Mouse (Mus musculus) small intestine, adult 2 months (tissue): ENCODE measurements at regions not wholly inside any gene's neighbourhood (a gene's known extent, or its start where the extent isn't known, plus 50 kb on each side); places are given as distances from the start of the nearest gene placed in this dataset.

ENCODE experiments used
- H3K27ac ChIP-seq: fragments of 200-500 bp; 2 replicates; pipeline ENCODE4 v1.5.1; 2012; ENCODE audit warnings: low read depth, low read length, control low read depth, inconsistent platforms; ENCODE audit not compliant: insufficient read depth
- H3K27me3 ChIP-seq: fragments of 200-500 bp; 2 replicates; pipeline ENCODE4 v1.6.1; 2012; ENCODE audit warnings: mild to moderate bottlenecking, moderate library complexity, low read length, inconsistent platforms; ENCODE audit not compliant: control insufficient read depth, insufficient read depth
- H3K36me3 ChIP-seq: fragments of 200-500 bp; 2 replicates; pipeline ENCODE4 v1.6.1; 2012; ENCODE audit warnings: mild to moderate bottlenecking, low read length, control low read depth, inconsistent platforms; ENCODE audit not compliant: control insufficient read depth, insufficient read depth
- H3K4me1 ChIP-seq: fragments of 200-500 bp; 2 replicates; pipeline ENCODE4 v1.6.1; 2012; ENCODE audit warnings: low read length, inconsistent platforms, mixed read lengths; ENCODE audit not compliant: control insufficient read depth, insufficient read depth, insufficient read length
- H3K4me3 ChIP-seq: fragments of 200-500 bp; 2 replicates; pipeline ENCODE4 v1.5.1; 2012; ENCODE audit warnings: low read depth, mild to moderate bottlenecking, control low read depth, inconsistent platforms, low read length, moderate library complexity
- CTCF ChIP-seq: fragments of 200-500 bp; IDR thresholded peaks from 2 replicates; pipeline ENCODE4 v1.5.1; 2012; ENCODE audit warnings: low read depth, mild to moderate bottlenecking, control low read depth, inconsistent platforms, low read length, moderate library complexity, mixed read lengths; ENCODE audit not compliant: insufficient replicate concordance, insufficient read length; ENCODE audit errors: extremely low read depth
- POLR2A ChIP-seq: fragments of 200-500 bp; IDR thresholded peaks from 2 replicates; pipeline ENCODE4 v1.6.1; 2012; ENCODE audit warnings: low read depth, mild to moderate bottlenecking, control low read depth, inconsistent platforms, low read length, moderate library complexity
- WGBS: fragments of 180-500 bp; shearing (Covaris S2); methylation state at CpG from one replicate; pipeline ENCODE4 v1.1.7; 2018; 5-methylcytosine and 5-hydroxymethylcytosine counted together

- TF ChIP-seq CTCF, result no peak
- TF ChIP-seq POLR2A, result no peak
- Histone ChIP-seq H3K27ac (no peak overlapping the region), H3K27me3 (no peaks in the 10 kb centered on the region), H3K4me3 (no peak overlapping the region), H3K4me1 (no peaks in the 10 kb centered on the region), H3K36me3 (no peaks in the 10 kb centered on the region)
- WGBS, result 62% methylated on average over 6 of the region's 6 CpGs
Observed at GRCm38 (mm10) chr9:112014796-112015195, 220.9 kb downstream of the Arpp21 start.

- H3K36me3 ChIP-seq, result no peaks in the 10 kb centered on the region
- WGBS, result 57% methylated on average over 4 of the region's 4 CpGs
- H3K4me1 ChIP-seq, result no peaks in the 10 kb centered on the region
- H3K4me3 ChIP-seq, result no peak overlapping the region
- TF ChIP-seq POLR2A (no peak), CTCF (no peak)
- H3K27me3 ChIP-seq, result no peaks in the 10 kb centered on the region
- no peak overlapping the region for H3K27ac ChIP-seq
Observed at GRCm38 (mm10) chr9:111994401-111994800, 241.3 kb downstream of the Arpp21 start.

GRCm38 (mm10) chr9:111993844-111994243, 241.9 kb downstream of the Arpp21 start:
- TF ChIP-seq POLR2A (no peak), CTCF (no peak)
- H3K36me3 ChIP-seq, result no peaks in the 10 kb centered on the region
- H3K27me3 ChIP-seq, result no peaks in the 10 kb centered on the region
- H3K4me3 ChIP-seq, result no peak overlapping the region
- 26% methylated on average over 4 of the region's 4 CpGs for WGBS
- H3K4me1 ChIP-seq, result no peaks in the 10 kb centered on the region
- H3K27ac ChIP-seq, result no peak overlapping the region

- H3K4me3 ChIP-seq, result no peak overlapping the region
- H3K36me3 ChIP-seq, result no peaks in the 10 kb centered on the region
- no peaks in the 10 kb centered on the region for H3K4me1 ChIP-seq
- H3K27ac ChIP-seq, result no peak overlapping the region
- TF ChIP-seq POLR2A, result no peak
- TF ChIP-seq CTCF, result no peak
- H3K27me3 ChIP-seq, result no peaks in the 10 kb centered on the region
- WGBS, result 73% methylated on average over 3 of the region's 3 CpGs
Observed at GRCm38 (mm10) chr9:111990060-111990459, 245.7 kb downstream of the Arpp21 start.

GRCm38 (mm10) chr9:111963405-111964037, 272.2 kb downstream of the Arpp21 start:
- Histone ChIP-seq H3K4me1 (no peaks in the 10 kb centered on the region), H3K36me3 (no peaks in the 10 kb centered on the region), H3K27ac (no peak overlapping the region), H3K27me3 (no peaks in the 10 kb centered on the region), H3K4me3 (no peak overlapping the region)
- TF ChIP-seq CTCF (no peak), POLR2A (no peak)
- WGBS, result 33% methylated on average over 5 of the region's 5 CpGs

- Histone ChIP-seq H3K27me3 (no peaks in the 10 kb centered on the region), H3K27ac (no peak overlapping the region), H3K4me3 (no peak overlapping the region), H3K4me1 (no peaks in the 10 kb centered on the region), H3K36me3 (no peaks in the 10 kb centered on the region)
- TF ChIP-seq POLR2A (no peak), CTCF (no peak)
- WGBS, result 44% methylated on average over 2 of the region's 2 CpGs
Observed at GRCm38 (mm10) chr9:111957799-111958198, 267.7 kb upstream of the Stac start.

- H3K36me3 ChIP-seq, result no peaks in the 10 kb centered on the region
- no peak overlapping the region for H3K27ac ChIP-seq
- H3K4me1 ChIP-seq, result no peaks in the 10 kb centered on the region
- no peaks in the 10 kb centered on the region for H3K27me3 ChIP-seq
- WGBS, result 45% methylated on average over 8 of the region's 8 CpGs
- H3K4me3 ChIP-seq, result no peak overlapping the region
- TF ChIP-seq CTCF, result no peak
- no peak for TF ChIP-seq POLR2A
Observed at GRCm38 (mm10) chr9:111939271-111940067, 249.3 kb upstream of the Stac start.

GRCm38 (mm10) chr9:111932455-111932854, 242.3 kb upstream of the Stac start:
- H3K36me3 ChIP-seq, result no peaks in the 10 kb centered on the region
- no peak overlapping the region for H3K27ac ChIP-seq
- TF ChIP-seq CTCF (no peak), POLR2A (no peak)
- H3K4me3 ChIP-seq, result no peak overlapping the region
- H3K27me3 ChIP-seq, result no peaks in the 10 kb centered on the region
- H3K4me1 ChIP-seq, result no peaks in the 10 kb centered on the region
- 88% methylated on average over 6 of the region's 6 CpGs for WGBS
